Mouse (Mus musculus): ENCODE data around the gene Olfr1000. TPM values are rescaled to one million over a fixed set of nuclear protein-coding genes. Genes with fewer than 3 reads are reported as not detected.

Gene Olfr1000
- not detected for total RNA-seq (2023)

DNA sequence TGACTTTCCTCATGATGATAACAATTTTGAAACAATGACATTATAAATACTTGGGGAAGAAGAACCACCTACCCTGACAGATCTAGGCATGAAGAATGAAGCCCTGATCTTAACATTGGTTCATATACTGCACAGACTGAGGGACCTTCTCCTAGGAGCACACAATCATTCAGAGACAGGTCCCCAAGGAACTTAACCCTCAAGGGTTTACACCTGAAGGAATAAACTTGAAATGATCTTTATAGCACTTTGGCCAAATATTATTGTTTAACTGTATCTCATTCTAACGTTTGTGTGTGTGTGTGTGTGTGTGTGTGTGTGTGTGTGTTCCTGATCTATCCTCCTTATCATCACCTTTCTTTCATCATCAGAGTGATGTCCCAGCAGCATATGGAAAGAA lies at the start of gene Olfr1000:
Gene Olfr1000 (minus strand): TSS at position 101 of the 400 bp plus-strand sequence.

GRCm38 (mm10) chr2:85650604-85651003 lies 38.9 kb upstream of the Olfr1000 start, which contains the start of gene Olfr1002:
TSS of gene Olfr1002 (minus strand) at chr2:85650704.

GRCm38 (mm10) chr2:85588648-85589047 lies 23.1 kb downstream of the Olfr1000 start, which contains the start of gene Olfr998:
TSS of gene Olfr998 (plus strand) at chr2:85588948.

DNA sequence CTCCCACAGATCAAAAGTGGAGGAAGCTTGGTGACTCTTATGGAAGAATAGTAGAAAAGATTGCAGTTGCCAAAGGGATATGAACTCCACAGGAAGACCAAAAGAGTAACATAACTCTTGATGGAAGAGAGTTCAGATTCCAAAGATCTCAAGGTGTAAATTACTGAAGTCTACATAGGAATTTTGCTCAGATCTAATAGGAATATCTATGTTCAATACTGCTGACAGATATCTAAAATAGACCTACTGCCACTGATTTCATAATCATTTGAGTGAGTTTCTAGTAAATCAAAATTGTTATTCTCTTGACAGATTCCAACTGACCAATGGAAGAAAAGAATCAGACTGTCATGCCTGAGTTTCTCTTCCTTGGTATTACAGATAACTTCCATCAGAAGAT lies 32.8 kb downstream of the Olfr1000 start, which contains the start of gene Olfr996:
Gene Olfr996 (plus strand): TSS at position 301 of the 400 bp plus-strand sequence.

Other genes with a start within 250 kb of the Olfr1000 start
- not detected for gene Olfr988, start 248.7 kb downstream of the Olfr1000 start, total RNA-seq (2023)
- gene Olfr992, start 202.4 kb downstream of the Olfr1000 start, total RNA-seq (2023) = not detected
- not detected for gene Olfr993, start 197.0 kb downstream of the Olfr1000 start, total RNA-seq (2023)
- not detected for gene Olfr994, start 175.5 kb downstream of the Olfr1000 start, total RNA-seq (2023)
- not detected for gene Olfr995, start 168.3 kb downstream of the Olfr1000 start, total RNA-seq (2023)
- gene 4833423E24Rik, start 92.9 kb downstream of the Olfr1000 start, total RNA-seq (2023) = not detected
- not detected for gene Olfr996, start 32.7 kb downstream of the Olfr1000 start, total RNA-seq (2023)
- gene Olfr998, start 23.0 kb downstream of the Olfr1000 start, total RNA-seq (2023) = not detected
- gene Olfr1002, start 38.8 kb upstream of the Olfr1000 start, total RNA-seq (2023) = not detected
- not detected for gene Olfr154, start 52.6 kb upstream of the Olfr1000 start, total RNA-seq (2023)
- gene Olfr1006, start 66.9 kb upstream of the Olfr1000 start, total RNA-seq (2023) = not detected
- gene Olfr1008, start 77.5 kb upstream of the Olfr1000 start, total RNA-seq (2023) = not detected
- gene Olfr1009, start 103.5 kb upstream of the Olfr1000 start, total RNA-seq (2023) = not detected
- not detected for gene Olfr1012, start 150.9 kb upstream of the Olfr1000 start, total RNA-seq (2023)
- not detected for gene Olfr1013, start 155.2 kb upstream of the Olfr1000 start, total RNA-seq (2023)
- gene Olfr1014, start 160.8 kb upstream of the Olfr1000 start, total RNA-seq (2023) = not detected
- not detected for gene Olfr1015, start 170.1 kb upstream of the Olfr1000 start, total RNA-seq (2023)
- not detected for gene Olfr1016, start 190.6 kb upstream of the Olfr1000 start, total RNA-seq (2023)
- not detected for gene Olfr1018, start 206.6 kb upstream of the Olfr1000 start, total RNA-seq (2023)
- gene Olfr1019, start 233.6 kb upstream of the Olfr1000 start, total RNA-seq (2023) = not detected
- gene Olfr1020, start 235.1 kb upstream of the Olfr1000 start, total RNA-seq (2023) = not detected